Mouse (Mus musculus) heart, embryonic 10.5 days (tissue): ENCODE measurements at regions not wholly inside any gene's neighbourhood (a gene's known extent, or its start where the extent isn't known, plus 50 kb on each side); places are given as distances from the start of the nearest gene placed in this dataset.

Experiments used
- DNase-seq: peaks from one replicate; pipeline ENCODE4 v3.0.0-alpha.2; 2017; ENCODE audit warnings: low spot score
- H3K27ac ChIP-seq: fragments of 300-500 bp; sonication (generic); 2 replicates; pipeline ENCODE4 v1.5.1; 2016; ENCODE audit warnings: mild to moderate bottlenecking
- H3K27me3 ChIP-seq: fragments of 300-500 bp; sonication (generic); 2 replicates; pipeline ENCODE4 v1.6.1; 2016; ENCODE audit warnings: mild to moderate bottlenecking; ENCODE audit not compliant: poor library complexity, insufficient read depth, severe bottlenecking
- H3K36me3 ChIP-seq: fragments of 300-500 bp; sonication (generic); 2 replicates; pipeline ENCODE4 v1.6.1; 2016; ENCODE audit warnings: mild to moderate bottlenecking, moderate library complexity
- H3K4me1 ChIP-seq: fragments of 300-500 bp; sonication (generic); 2 replicates; pipeline ENCODE4 v1.6.1; 2016; ENCODE audit warnings: mild to moderate bottlenecking
- H3K4me3 ChIP-seq: fragments of 300-500 bp; sonication (generic); 2 replicates; pipeline ENCODE4 v1.5.1; 2016; ENCODE audit warnings: mild to moderate bottlenecking, moderate library complexity
- H3K9me3 ChIP-seq: fragments of 300-500 bp; sonication (generic); 2 replicates; pipeline ENCODE4 v1.6.1; 2016; ENCODE audit warnings: mild to moderate bottlenecking, moderate library complexity
- WGBS: fragments of 180-500 bp; shearing (Covaris S2); methylation state at CpG from one replicate; pipeline ENCODE4 v1.1.7; 2016; 5-methylcytosine and 5-hydroxymethylcytosine counted together

- Histone ChIP-seq H3K4me1 (no peaks in the 10 kb centered on the region), H3K9me3 (no peaks in the 10 kb centered on the region), H3K36me3 (no peaks in the 10 kb centered on the region), H3K4me3 (no peak overlapping the region), H3K27ac (no peak overlapping the region), H3K27me3 (no peaks in the 10 kb centered on the region)
- no peak for DNase-seq
- WGBS: 61% methylated on average over 6 of the region's 6 CpGs
Observed at GRCm38 (mm10) chr17:48870443-48870842, 61.7 kb upstream of the Lrfn2 start.

DNA sequence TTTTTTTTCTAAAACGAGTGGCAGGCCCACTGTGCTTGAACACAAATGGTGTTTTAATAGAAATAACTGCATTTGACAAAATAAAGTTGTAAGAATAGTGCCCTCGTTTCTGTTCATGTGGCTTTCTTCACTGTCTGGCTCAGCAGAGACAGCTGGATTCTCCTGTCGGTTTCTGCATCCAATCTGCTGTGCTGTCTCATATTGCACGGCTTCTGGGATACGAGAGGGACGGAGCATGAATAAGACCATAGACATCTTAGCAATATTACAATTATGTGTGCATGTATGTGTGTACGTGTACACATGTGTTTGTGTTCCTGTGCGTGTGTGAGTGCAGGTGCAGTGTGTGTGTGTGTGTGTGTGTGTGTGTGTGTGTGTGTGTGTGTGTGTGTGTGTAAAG lies 54.7 kb upstream of the Lrfn2 start:
- no peak overlapping the region for H3K27ac ChIP-seq
- no peaks in the 10 kb centered on the region for H3K9me3 ChIP-seq
- H3K4me3 ChIP-seq: no peak overlapping the region
- H3K4me1 ChIP-seq: no peaks in the 10 kb centered on the region; the same call in 1 of the 2 replicates
- H3K27me3 ChIP-seq: 0 out of 2 replicates have a peak, but pooled peaks cover 5% of the 10 kb centered on the region
- no peaks in the 10 kb centered on the region for H3K36me3 ChIP-seq
- 76% methylated on average over 8 of the region's 8 CpGs for WGBS
- no peak for DNase-seq

DNA sequence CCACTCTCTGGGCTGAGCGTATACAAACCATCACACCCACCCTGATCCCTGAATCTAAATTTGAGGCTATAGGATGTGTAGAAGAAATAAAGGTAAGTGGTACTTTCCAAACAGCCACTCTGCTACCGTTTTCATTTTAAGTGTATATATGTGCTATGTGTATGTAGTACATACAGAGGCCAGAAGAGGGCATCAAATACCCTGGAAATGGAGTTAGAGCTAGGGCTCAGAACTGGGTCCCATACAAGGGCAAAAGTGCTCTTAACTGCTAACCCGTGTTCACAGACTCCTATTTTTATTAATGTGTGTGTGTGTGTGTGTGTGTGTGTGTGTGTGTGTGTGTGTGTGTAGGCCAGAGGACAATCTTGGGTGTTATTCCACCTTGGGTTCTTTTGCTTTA lies 51.6 kb upstream of the Lrfn2 start:
- Histone ChIP-seq H3K36me3 (no peaks in the 10 kb centered on the region), H3K4me1 (no peaks in the 10 kb centered on the region; the same call in 1 of the 2 replicates), H3K27me3 (peaks cover 8% of the 10 kb centered on the region; the same call in 1 of the 2 replicates), H3K4me3 (no peak overlapping the region), H3K9me3 (no peaks in the 10 kb centered on the region), H3K27ac (no peak overlapping the region)
- WGBS: 83% methylated on average over 3 of the region's 3 CpGs
- no peak for DNase-seq

DNA sequence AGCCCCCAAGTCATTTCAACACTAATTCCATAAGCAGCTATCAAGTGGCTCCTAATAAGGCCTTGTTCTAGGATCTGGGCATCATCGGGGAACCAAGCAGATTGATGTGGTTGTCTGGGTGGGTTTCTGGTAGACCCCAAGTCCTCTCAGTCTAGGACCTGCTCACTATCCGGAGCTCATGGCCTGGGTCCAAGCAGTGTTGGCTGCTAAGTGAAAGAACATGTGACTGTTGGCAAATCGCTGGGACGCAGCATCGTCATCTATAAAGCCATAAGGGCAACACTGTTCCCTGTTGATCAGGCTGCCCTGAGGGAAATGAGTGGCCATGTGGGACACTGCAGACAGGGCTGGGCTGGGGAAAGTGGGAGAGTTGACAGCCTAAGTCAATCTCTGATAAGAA lies 50.2 kb upstream of the Lrfn2 start:
- DNase-seq: no peak
- Histone ChIP-seq H3K27me3 (peaks cover 8% of the 10 kb centered on the region; the same call in 1 of the 2 replicates), H3K27ac (no peak overlapping the region), H3K4me3 (no peak overlapping the region), H3K36me3 (no peaks in the 10 kb centered on the region), H3K9me3 (no peaks in the 10 kb centered on the region), H3K4me1 (no peaks in the 10 kb centered on the region; the same call in 1 of the 2 replicates)
- 77% methylated on average over 5 of the region's 5 CpGs for WGBS
